Mouse (Mus musculus): Measurements from ENCODE around the gene Mob2.

- TF ChIP-seq POLR2A (IDR thresholded peaks at IDR 0.05; ENCODE audit: borderline replicate concordance, low read depth, low read length): no peak
- TF ChIP-seq CTCF (IDR thresholded peaks at IDR 0.05; ENCODE audit: low read depth, low read length): no peak
Measured at GRCm38 (mm10) chr7:142092991-142093390, 32.1 kb upstream of the Mob2 start.
